10 mouse cellular contexts compared by ENCODE assay signal in the genomic region with DNA sequence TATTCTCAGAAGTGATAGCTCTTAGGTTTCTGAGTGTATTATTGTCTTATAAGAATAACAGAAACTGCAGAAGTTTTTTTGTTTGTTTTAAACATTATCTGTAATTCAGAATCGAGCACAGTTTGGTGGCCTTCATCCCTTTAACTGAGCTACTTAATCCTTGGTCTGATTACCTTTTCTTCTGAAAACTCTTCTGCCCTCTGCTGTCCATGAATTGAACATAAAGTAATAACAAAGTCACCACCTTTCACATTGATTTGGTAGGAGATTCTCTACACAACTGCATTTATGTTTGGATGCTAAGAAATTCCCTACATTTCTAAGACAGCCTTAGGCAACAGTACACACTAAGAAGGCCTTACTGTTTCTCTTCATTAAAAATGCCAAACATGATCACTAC. TPM values are rescaled to one million over a fixed set of nuclear protein-coding genes. Genes with fewer than 3 reads are reported as not detected.
DNase-seq lines count a peak whose midpoint lies in the region; ATAC-seq lines count a peak whose summit lies in the region.
"Had no signal": no experiment of that assay in that cellular context is flagged by ENCODE, and none has a peak within 500 bp of the region (broad histone marks: within the 10 kb centered on the region; RNA-seq: fewer than 3 reads in every experiment).

No protein-coding gene starts in this region.

- no peaks in the 10 kb centered on the region for H3K4me1 ChIP-seq in heart, embryonic 12.5 days (replicated peaks)
- no peaks in the 10 kb centered on the region for H3K4me1 ChIP-seq in midbrain, embryonic 14.5 days (ENCODE audit: control insufficient read depth, insufficient read depth, low read length)
- peaks cover 4% of the 10 kb centered on the region for H3K4me1 ChIP-seq in midbrain, embryonic 13.5 days (replicated peaks)

- no peaks in the 10 kb centered on the region for H3K27me3 ChIP-seq in heart, embryonic 12.5 days (replicated peaks)
- no peaks in the 10 kb centered on the region for H3K27me3 ChIP-seq in midbrain, embryonic 14.5 days (ENCODE audit: control insufficient read depth, insufficient read depth, low read length)
- 0 out of 2 replicates have a peak, but pooled peaks cover 3% of the 10 kb centered on the region for H3K27me3 ChIP-seq in midbrain, embryonic 13.5 days

- 17% methylated on average over 1 of the region's 1 CpGs for WGBS in heart, embryonic 12.5 days
- 33% methylated on average over 1 of the region's 1 CpGs for WGBS in midbrain, embryonic 14.5 days
- WGBS in midbrain, embryonic 13.5 days: 32% methylated on average over 1 of the region's 1 CpGs

- DNase-seq in heart, postnatal 10 days: peak; percentile 41 to 60
- peak; percentile 71 for DNase-seq in midbrain, embryonic 14.5 days
- DNase-seq in brain, adult 2 months (ENCODE audit: low read depth, low spot score): peak; percentile 41
- DNase-seq in skeletal muscle tissue, adult 2 months (ENCODE audit: low read depth, low spot score): peak; percentile 21
- DNase-seq in ovary, postnatal 10 days (ENCODE audit: low spot score): no peak
- no peak for DNase-seq in testis, postnatal 10 days (ENCODE audit: low spot score)
- DNase-seq: kidney, postnatal 10 days; liver had no signal

- no peak overlapping the region for H3K27ac ChIP-seq in heart, embryonic 12.5 days (ENCODE audit: poor library complexity, severe bottlenecking)
- no peak overlapping the region for H3K27ac ChIP-seq in midbrain, embryonic 14.5 days (replicated peaks; ENCODE audit: low read depth, low read length)
- no peak overlapping the region for H3K27ac ChIP-seq in midbrain, embryonic 13.5 days

- no peak overlapping the region for H3K4me3 ChIP-seq in heart, embryonic 12.5 days
- H3K4me3 ChIP-seq in midbrain, embryonic 14.5 days (replicated peaks; ENCODE audit: low read depth, low read length): no peak overlapping the region
- no peak overlapping the region for H3K4me3 ChIP-seq in midbrain, embryonic 13.5 days (replicated peaks)

- H3K4me2 ChIP-seq in heart, embryonic 12.5 days: no peak overlapping the region
- H3K4me2 ChIP-seq in midbrain, embryonic 14.5 days (ENCODE audit: low read length): no peak overlapping the region
- H3K4me2 ChIP-seq in midbrain, embryonic 13.5 days (replicated peaks): no peak overlapping the region

- no peak overlapping the region for H3K9ac ChIP-seq in heart, embryonic 12.5 days
- no peak overlapping the region for H3K9ac ChIP-seq in midbrain, embryonic 14.5 days (replicated peaks; ENCODE audit: low read length)
- H3K9ac ChIP-seq in midbrain, embryonic 13.5 days (replicated peaks): no peak overlapping the region

- intact Hi-C loops in heart, postnatal 10 days (cut with DNase I): loop anchor here (1.0 to 2.0 kb wide), 2 partner anchors 142 to 155 kb away; no protein-coding TSS in a partner anchor

- H3K36me3 ChIP-seq in heart, embryonic 12.5 days: no peaks in the 10 kb centered on the region
- H3K36me3 ChIP-seq in midbrain, embryonic 14.5 days (ENCODE audit: control insufficient read depth, insufficient read depth, low read length): no peaks in the 10 kb centered on the region
- H3K36me3 ChIP-seq in midbrain, embryonic 13.5 days: no peaks in the 10 kb centered on the region

- H3K9me3 ChIP-seq in heart, embryonic 12.5 days (replicated peaks): no peaks in the 10 kb centered on the region
- no peaks in the 10 kb centered on the region for H3K9me3 ChIP-seq in midbrain, embryonic 14.5 days (ENCODE audit: control insufficient read depth, low read length)
- no peaks in the 10 kb centered on the region for H3K9me3 ChIP-seq in midbrain, embryonic 13.5 days

- ATAC-seq in heart, embryonic 12.5 days (ENCODE audit: insufficient number of reproducible peaks, low FRiP score): no peak
- ATAC-seq in midbrain, embryonic 14.5 days (ENCODE audit: low FRiP score, low TSS enrichment): no peak
- ATAC-seq in midbrain, embryonic 13.5 days: no peak

RNA-seq across cellular contexts. Expression of gene Ccdc146, which starts 3.9 kb away (rescaled TPM):
- 1 to 10 TPM; 2.7 to 3.4 TPM for total RNA-seq in heart, postnatal 10 days (2021)
- polyA plus RNA-seq in heart, embryonic 12.5 days (2016; fragmentation: Nextera tagmentation; extraction: Ambion mirVana): 1.3 and 2.1 TPM in 2 replicates
- 0.07 and 0.36 TPM in 2 replicates for polyA plus RNA-seq in midbrain, embryonic 14.5 days (2014; fragmentation: Nextera tagmentation; extraction: Ambion mirVana)
- 0.22 and 0.62 TPM in 2 replicates for polyA plus RNA-seq in midbrain, embryonic 13.5 days (2015; fragmentation: Nextera tagmentation; extraction: Ambion mirVana)

RNA-seq across cellular contexts. Expression of gene Fam185a, which starts 4.1 kb away (rescaled TPM):
- total RNA-seq in heart, postnatal 10 days (2021): 10 to 100 TPM; 10.7 to 12.3 TPM
- polyA plus RNA-seq in heart, embryonic 12.5 days (2016; fragmentation: Nextera tagmentation; extraction: Ambion mirVana): 9.4 and 10.1 TPM in 2 replicates
- 7.9 and 8.4 TPM in 2 replicates for polyA plus RNA-seq in midbrain, embryonic 14.5 days (2014; fragmentation: Nextera tagmentation; extraction: Ambion mirVana)
- 4.7 and 5.0 TPM in 2 replicates for polyA plus RNA-seq in midbrain, embryonic 13.5 days (2015; fragmentation: Nextera tagmentation; extraction: Ambion mirVana)

RNA-seq across cellular contexts. Expression of gene Fgl2, which starts 48.2 kb away (rescaled TPM):
- 10 to 100 TPM; 43.8 to 49.0 TPM for total RNA-seq in heart, postnatal 10 days (2021)
- polyA plus RNA-seq in heart, embryonic 12.5 days (2016; fragmentation: Nextera tagmentation; extraction: Ambion mirVana): 34.2 and 35.3 TPM in 2 replicates
- 1.8 and 2.3 TPM in 2 replicates for polyA plus RNA-seq in midbrain, embryonic 14.5 days (2014; fragmentation: Nextera tagmentation; extraction: Ambion mirVana)
- 1.2 and 2.3 TPM in 2 replicates for polyA plus RNA-seq in midbrain, embryonic 13.5 days (2015; fragmentation: Nextera tagmentation; extraction: Ambion mirVana)

Comparison
In these comparisons a context has a peak if more than half of its experiments do, and no peak if none do; other contexts are left out.
1. DNase-seq: peak in heart, postnatal 10 days (2 of 2), midbrain, embryonic 14.5 days (single experiment), brain, adult 2 months (single experiment) and skeletal muscle tissue, adult 2 months (single experiment); none in ovary, postnatal 10 days (single experiment) and testis, postnatal 10 days (single experiment).
2. RNA of gene Fgl2, which starts 48.2 kb away (polyA plus RNA-seq): 34.2 to 35.3 TPM in heart, embryonic 12.5 days; 1.2 to 2.3 TPM in midbrain, embryonic 13.5 days and 1.8 to 2.3 TPM in midbrain, embryonic 14.5 days; every median in the first group is over 10 times any median in the second.